Mouse (Mus musculus) bone marrow, adult 2 months (tissue): ENCODE results near the gene Gak.

ENCODE experiments used
- CTCF ChIP-seq: fragments of 200-500 bp; IDR thresholded peaks from 2 replicates; pipeline ENCODE4 v1.5.1; 2011; ENCODE audit warnings: low read length, control low read depth; ENCODE audit not compliant: control insufficient read depth, insufficient read depth
- POLR2A ChIP-seq: fragments of 200-500 bp; IDR thresholded peaks from 2 replicates; pipeline ENCODE4 v1.6.1; 2011; ENCODE audit warnings: low read depth, mild to moderate bottlenecking, control low read depth, low read length, borderline replicate concordance; ENCODE audit not compliant: control insufficient read depth

- TF ChIP-seq CTCF (no peak), POLR2A (no peak)
These were observed 21.7 kb upstream of the Gak start for GRCm38 (mm10) chr5:108651136-108651720.
